Mouse (Mus musculus) neural tube, embryonic 15.5 days (tissue): Measurements from ENCODE around the gene Bcas1. TPM values are rescaled to one million over a fixed set of nuclear protein-coding genes. Genes with fewer than 3 reads are reported as not detected.

ENCODE experiments used
- ATAC-seq: fragments of 200-750 bp; cut with Nextera tagmentation; 2 replicates; pipeline ENCODE4 v1.8.0; 2017; ENCODE audit warnings: mild to moderate bottlenecking, moderate TSS enrichment, moderate library complexity; ENCODE audit not compliant: low FRiP score
- H3K27ac ChIP-seq: fragments of 300-500 bp; sonication (generic); replicated peaks from 2 replicates; pipeline ENCODE4 v1.5.1; 2015; ENCODE audit warnings: mild to moderate bottlenecking, inconsistent platforms
- H3K27me3 ChIP-seq: fragments of 300-500 bp; sonication (generic); replicated peaks from 2 replicates; pipeline ENCODE4 v1.6.1; 2015; ENCODE audit warnings: inconsistent platforms
- H3K36me3 ChIP-seq: fragments of 300-500 bp; sonication (generic); 2 replicates; pipeline ENCODE4 v1.6.1; 2015; ENCODE audit warnings: inconsistent platforms
- H3K4me1 ChIP-seq: fragments of 300-500 bp; sonication (generic); 2 replicates; pipeline ENCODE4 v1.6.1; 2015; ENCODE audit warnings: inconsistent platforms
- H3K4me2 ChIP-seq: fragments of 300-500 bp; sonication (generic); 2 replicates; pipeline ENCODE4 v1.6.1; 2015; ENCODE audit warnings: inconsistent platforms, mild to moderate bottlenecking, moderate library complexity
- H3K4me3 ChIP-seq: fragments of 300-500 bp; sonication (generic); replicated peaks from 2 replicates; pipeline ENCODE4 v1.5.1; 2015; ENCODE audit warnings: mild to moderate bottlenecking, inconsistent platforms
- H3K9ac ChIP-seq: fragments of 300-500 bp; sonication (generic); replicated peaks from 2 replicates; pipeline ENCODE4 v1.6.1; 2015; ENCODE audit warnings: mild to moderate bottlenecking, inconsistent platforms
- H3K9me3 ChIP-seq: fragments of 300-500 bp; sonication (generic); replicated peaks from 2 replicates; pipeline ENCODE4 v1.6.1; 2016; ENCODE audit warnings: inconsistent platforms
- WGBS: fragments of 180-500 bp; shearing (Covaris S2); methylation state at CpG from one replicate; pipeline ENCODE4 v1.1.7; 2015; ENCODE audit warnings: mixed read lengths; 5-methylcytosine and 5-hydroxymethylcytosine counted together
- polyA plus RNA-seq: library from polyadenylated mRNA; unstranded; fragments of >200 nt; fragmentation: Nextera tagmentation; extraction: Ambion mirVana; gene quantifications from 2 replicates; pipeline ENCODE4 v1.2.1, GENCODE M21; 2015

The Bcas1 gene
- polyA plus RNA-seq, 1 experiment from 2014 or later, result 10.6 TPM

DNA sequence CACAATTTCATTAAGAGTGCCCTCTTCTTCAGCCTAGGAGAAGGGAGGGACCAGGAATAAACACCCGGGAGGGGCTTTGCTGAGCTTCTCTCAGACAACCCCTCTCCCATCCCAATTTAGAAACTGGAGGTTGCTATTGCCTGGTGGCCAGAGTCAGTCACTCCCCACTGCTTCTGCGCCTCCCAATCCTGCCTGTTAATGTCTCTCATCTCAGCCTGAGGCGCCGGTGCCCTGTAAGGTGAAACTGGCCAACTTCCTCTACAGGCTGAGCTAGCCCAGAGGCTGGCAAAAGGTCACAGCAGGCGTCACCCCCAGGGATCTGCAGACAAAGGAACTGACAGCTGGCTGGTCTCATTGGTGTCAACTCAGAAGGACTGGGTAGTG lies 82.2 kb downstream of the Bcas1 start:
- Histone ChIP-seq H3K27me3 (0 out of 2 replicates have a peak, but pooled peaks cover 3% of the 10 kb centered on the region), H3K36me3 (no peaks in the 10 kb centered on the region), H3K9me3 (no peaks in the 10 kb centered on the region), H3K4me2 (no peak overlapping the region), H3K9ac (no peak overlapping the region), H3K27ac (peak overlapping the region; percentile 51; the same call in 1 of the 2 replicates), H3K4me3 (no peak overlapping the region), H3K4me1 (peaks cover 35% of the 10 kb centered on the region)
- no peak for ATAC-seq
- WGBS, result 10% methylated on average over 5 of the region's 5 CpGs

DNA sequence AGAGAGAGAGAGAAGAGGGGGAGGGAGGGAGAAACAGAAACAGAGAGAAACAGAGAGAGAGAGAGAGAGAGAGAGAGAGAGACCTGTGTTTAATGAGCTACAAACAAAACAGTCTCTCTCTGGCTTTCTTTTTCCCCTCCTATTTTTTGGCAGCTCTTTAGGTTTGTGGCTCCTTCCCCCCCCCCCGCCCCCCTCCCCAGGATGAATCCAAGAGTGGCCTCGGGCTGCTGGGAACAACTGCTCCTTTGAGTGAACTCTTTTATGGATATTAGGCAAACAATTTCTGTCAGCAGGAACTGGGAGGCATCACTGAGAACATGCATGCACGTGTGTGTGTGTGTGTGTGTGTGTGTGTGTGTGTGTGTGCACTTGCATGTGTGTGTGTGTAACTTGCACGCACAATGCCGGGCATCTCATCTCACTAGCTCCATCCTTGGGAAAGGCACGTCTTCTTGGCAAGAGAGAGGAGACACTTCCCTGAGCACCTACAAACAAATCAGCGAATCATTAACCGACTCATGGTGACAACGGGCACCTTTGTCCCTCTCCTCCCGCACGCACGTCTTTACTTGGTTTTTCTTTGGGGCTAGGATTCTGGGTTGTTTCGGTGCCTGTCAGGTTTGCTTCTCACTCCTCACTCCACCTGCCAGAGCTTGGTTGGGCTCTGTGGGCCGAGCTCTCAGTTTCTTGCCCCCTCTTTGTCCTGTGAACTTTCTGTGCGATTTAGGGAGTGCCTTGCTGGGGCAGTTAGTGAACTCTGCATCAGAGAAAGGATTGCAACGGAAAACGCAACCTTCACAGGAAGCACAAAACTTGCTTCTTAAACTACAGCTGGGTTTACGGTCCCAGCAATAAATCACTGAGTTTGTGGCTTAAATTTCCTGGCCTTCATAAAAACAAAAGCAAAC lies 82.9 kb downstream of the Bcas1 start:
- Histone ChIP-seq H3K4me3 (no peak overlapping the region), H3K27ac (peak overlapping the region; percentile 51), H3K36me3 (no peaks in the 10 kb centered on the region), H3K9ac (no peak overlapping the region), H3K4me1 (peaks cover 35% of the 10 kb centered on the region), H3K4me2 (no peak overlapping the region), H3K9me3 (no peaks in the 10 kb centered on the region), H3K27me3 (0 out of 2 replicates have a peak, but pooled peaks cover 3% of the 10 kb centered on the region)
- ATAC-seq, result no peak
- WGBS, result 15% methylated on average over 18 of the region's 18 CpGs

DNA sequence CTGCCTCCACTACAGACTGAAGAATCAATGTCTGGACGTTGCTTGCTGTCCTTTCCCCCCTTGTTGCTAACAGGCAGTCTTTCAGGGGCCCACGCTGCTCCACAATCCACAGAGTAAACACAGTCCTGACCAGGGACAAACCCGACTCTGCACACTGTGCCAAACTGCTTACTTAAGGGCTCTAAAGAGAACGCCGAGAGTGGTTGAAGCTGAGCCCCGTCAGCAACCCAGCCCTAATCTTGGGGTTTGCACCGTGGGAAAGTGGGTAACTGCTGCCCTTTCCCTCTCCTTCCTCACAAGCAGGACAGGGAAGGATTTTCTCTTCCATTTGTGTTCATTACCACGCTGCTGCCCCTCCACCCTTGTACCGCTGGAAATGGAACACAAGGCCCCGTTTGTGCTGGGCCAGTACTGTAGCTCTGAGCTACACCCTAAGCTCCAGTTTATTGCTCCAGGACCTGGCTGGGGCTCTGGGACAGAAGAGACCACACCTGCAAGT lies 83.8 kb downstream of the Bcas1 start:
- no peak overlapping the region for H3K9ac ChIP-seq
- 0 out of 2 replicates have a peak, but pooled peaks cover 3% of the 10 kb centered on the region for H3K27me3 ChIP-seq
- peaks cover 35% of the 10 kb centered on the region for H3K4me1 ChIP-seq
- no peaks in the 10 kb centered on the region for H3K36me3 ChIP-seq
- H3K4me2 ChIP-seq, result peak overlapping the region; percentile 5; the same call in 1 of the 2 replicates
- 46% methylated on average over 10 of the region's 10 CpGs for WGBS
- H3K27ac ChIP-seq, result peak overlapping the region; percentile 66
- ATAC-seq, result peak; percentile 53
- no peaks in the 10 kb centered on the region for H3K9me3 ChIP-seq
- H3K4me3 ChIP-seq, result no peak overlapping the region

DNA sequence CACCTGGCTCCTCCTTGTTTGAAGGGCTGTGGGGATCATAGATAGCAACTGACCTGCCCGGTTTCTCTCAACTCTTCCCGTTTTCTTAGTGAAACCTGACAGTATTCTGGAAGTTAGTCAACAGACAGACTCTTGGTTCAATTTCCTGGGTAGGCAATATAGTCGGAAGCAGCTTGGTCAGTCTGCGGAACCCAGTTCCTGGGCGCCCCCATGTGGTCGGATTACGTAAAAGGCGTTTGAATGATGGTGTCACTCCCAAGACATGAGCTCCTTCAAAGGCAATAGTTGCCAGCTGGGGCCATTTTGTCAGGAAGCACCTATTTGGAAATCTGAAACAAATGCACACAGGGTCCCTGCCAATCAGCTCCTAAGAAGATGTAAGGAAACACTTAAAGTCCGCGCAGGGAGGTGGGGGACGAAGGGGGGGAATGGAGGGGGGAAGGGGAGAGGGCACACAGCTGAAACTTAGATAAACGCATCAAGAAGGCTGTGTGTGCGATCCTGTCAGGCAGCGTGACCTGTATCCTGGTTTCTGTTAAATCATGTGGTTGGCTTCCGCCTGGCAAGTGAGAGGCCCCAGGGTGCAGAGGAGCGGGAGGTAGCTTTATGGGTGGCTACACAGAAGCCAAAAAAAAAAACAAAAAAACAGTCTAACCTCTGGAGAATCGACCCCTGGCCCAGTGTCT lies 84.4 kb downstream of the Bcas1 start:
- H3K27ac ChIP-seq, result peak overlapping the region; percentile 66
- H3K9ac ChIP-seq, result no peak overlapping the region
- no peaks in the 10 kb centered on the region for H3K9me3 ChIP-seq
- peaks cover 35% of the 10 kb centered on the region for H3K4me1 ChIP-seq
- H3K4me2 ChIP-seq, result no peak overlapping the region
- no peaks in the 10 kb centered on the region for H3K36me3 ChIP-seq
- ATAC-seq, result no peak
- 44% methylated on average over 17 of the region's 17 CpGs for whole genome bisulfite sequencing
- no peak overlapping the region for H3K4me3 ChIP-seq
- H3K27me3 ChIP-seq, result 0 out of 2 replicates have a peak, but pooled peaks cover 3% of the 10 kb centered on the region

DNA sequence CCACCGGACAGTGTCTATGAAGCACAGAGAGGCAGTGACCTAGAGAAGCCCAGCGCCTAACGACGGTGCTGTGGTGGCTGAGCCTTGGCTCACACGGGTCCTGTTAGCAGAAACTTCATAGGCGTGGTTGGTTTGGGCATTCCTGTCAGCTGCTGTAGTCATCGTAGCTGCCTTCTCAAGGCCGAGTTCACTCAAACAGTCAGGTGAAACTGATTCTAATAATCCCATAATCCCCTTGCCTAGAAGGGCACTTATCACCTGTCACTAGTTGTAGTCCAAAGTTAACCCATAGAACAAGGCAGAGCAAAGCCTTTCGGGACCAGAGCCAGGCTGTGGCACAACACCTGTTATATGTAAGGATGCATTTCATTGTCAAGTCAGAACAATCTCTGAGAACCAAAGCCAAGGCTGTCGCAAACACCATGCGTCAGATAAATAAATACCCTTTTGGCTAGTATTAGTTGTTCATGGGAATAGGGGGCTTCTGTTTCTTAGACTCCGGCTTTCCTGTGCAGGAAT lies 85.3 kb downstream of the Bcas1 start:
- Histone ChIP-seq H3K4me3 (no peak overlapping the region), H3K9me3 (no peaks in the 10 kb centered on the region), H3K27ac (no peak overlapping the region), H3K4me1 (peaks cover 31% of the 10 kb centered on the region), H3K9ac (no peak overlapping the region), H3K4me2 (no peak overlapping the region), H3K27me3 (0 out of 2 replicates have a peak, but pooled peaks cover 3% of the 10 kb centered on the region), H3K36me3 (no peaks in the 10 kb centered on the region)
- ATAC-seq, result no peak
- 84% methylated on average over 12 of the region's 12 CpGs for WGBS

DNA sequence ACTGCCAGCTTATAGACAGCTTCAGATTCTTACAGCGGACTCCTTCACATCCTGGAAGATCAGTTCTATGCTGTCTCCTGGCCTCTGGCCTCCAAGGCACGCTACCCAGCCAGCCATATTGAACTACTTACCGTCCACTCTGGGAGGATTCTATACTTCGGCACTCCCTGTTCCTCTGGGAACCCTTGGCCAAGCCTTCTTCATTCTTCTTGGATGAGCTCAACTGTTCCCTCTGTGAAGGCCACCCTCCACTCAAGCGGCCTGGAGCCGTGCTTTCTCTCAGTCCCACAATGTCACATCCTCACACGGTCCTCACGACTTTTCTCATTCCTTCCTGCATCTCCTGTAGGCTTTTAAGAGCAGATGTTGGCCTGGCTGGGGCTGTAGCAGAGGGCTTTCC lies 86.5 kb downstream of the Bcas1 start:
- Histone ChIP-seq H3K4me1 (peaks cover 24% of the 10 kb centered on the region), H3K4me2 (no peak overlapping the region), H3K4me3 (no peak overlapping the region), H3K9me3 (no peaks in the 10 kb centered on the region), H3K9ac (no peak overlapping the region), H3K27ac (no peak overlapping the region), H3K27me3 (0 out of 2 replicates have a peak, but pooled peaks cover 3% of the 10 kb centered on the region), H3K36me3 (no peaks in the 10 kb centered on the region)
- no peak for ATAC-seq
- 83% methylated on average over 8 of the region's 8 CpGs for WGBS

DNA sequence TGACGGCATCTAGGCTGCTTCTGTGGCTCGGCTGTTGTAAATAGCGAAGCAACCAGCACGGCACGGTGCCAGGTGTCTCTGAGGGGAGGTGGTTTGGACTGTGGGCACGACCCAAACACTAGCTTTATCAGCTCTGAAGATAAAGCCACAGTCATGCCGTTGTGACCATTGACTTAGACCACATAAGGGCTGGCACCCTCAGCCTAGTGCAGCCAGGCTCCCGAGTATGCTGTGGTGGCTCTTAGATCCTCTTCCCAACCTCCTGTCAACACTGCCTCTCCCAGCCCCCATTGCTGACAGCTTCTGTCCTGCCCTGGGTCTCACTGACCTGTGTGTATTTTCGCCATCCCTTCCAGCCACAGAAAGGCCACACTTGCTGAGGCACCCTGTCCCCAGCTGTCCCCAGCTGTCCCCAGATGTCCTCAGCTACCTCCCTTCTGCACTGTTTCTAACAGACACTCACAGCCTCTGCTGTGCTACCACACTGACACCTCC lies 91.3 kb downstream of the Bcas1 start:
- Histone ChIP-seq H3K9ac (no peak overlapping the region), H3K27ac (no peak overlapping the region), H3K4me1 (no peaks in the 10 kb centered on the region), H3K4me3 (no peak overlapping the region), H3K36me3 (no peaks in the 10 kb centered on the region), H3K27me3 (no peaks in the 10 kb centered on the region), H3K4me2 (no peak overlapping the region), H3K9me3 (no peaks in the 10 kb centered on the region)
- 76% methylated on average over 9 of the region's 9 CpGs for WGBS
- no peak for ATAC-seq

DNA sequence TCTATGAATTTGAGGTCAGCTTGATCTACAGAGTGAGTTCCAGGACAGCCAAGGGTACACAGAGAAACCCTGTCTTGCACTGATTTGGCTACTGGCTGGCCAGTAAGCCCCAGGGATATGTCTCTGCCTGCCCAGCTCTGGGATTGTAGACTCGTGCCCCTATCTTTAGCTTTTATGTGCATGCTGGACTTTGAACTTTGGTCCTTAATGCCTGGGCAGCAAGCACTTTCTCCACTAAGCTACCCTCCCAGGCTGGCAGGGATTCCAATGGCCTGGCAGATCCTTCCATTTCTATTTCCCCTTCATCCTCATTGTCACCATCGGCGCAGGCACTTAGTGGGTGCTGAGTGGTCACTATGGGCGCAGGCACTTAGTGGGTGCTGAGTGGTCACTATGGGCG lies 92.5 kb downstream of the Bcas1 start:
- H3K36me3 ChIP-seq, result no peaks in the 10 kb centered on the region
- 96% methylated on average over 5 of the region's 5 CpGs for WGBS
- H3K4me2 ChIP-seq, result no peak overlapping the region
- no peaks in the 10 kb centered on the region for H3K4me1 ChIP-seq
- ATAC-seq, result no peak
- H3K27me3 ChIP-seq, result no peaks in the 10 kb centered on the region
- no peaks in the 10 kb centered on the region for H3K9me3 ChIP-seq
- H3K4me3 ChIP-seq, result no peak overlapping the region
- no peak overlapping the region for H3K27ac ChIP-seq
- no peak overlapping the region for H3K9ac ChIP-seq

DNA sequence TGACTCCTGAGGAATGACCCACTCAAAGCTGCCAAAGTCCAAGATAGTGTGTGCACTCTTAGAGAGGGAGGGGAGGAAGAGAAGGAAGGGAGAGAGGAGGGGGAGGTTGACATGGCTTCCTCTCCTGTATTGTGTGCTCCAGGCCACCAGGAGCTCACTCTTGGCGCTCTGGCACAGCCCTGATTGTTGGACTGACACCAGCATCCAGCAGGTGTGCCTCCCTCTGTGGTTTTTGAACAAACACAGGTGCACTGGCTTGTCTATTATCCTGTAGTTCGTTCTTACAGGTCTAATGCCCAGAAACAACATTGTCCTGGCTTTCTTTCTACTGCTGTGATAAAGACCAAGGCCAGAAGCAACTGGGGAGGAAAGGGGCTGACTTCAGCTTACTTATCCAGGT lies 95.8 kb downstream of the Bcas1 start:
- no peak for ATAC-seq
- Histone ChIP-seq H3K4me3 (no peak overlapping the region), H3K4me1 (no peaks in the 10 kb centered on the region), H3K27me3 (no peaks in the 10 kb centered on the region), H3K36me3 (no peaks in the 10 kb centered on the region), H3K4me2 (no peak overlapping the region), H3K27ac (no peak overlapping the region), H3K9ac (no peak overlapping the region), H3K9me3 (no peaks in the 10 kb centered on the region)
- 73% methylated on average over 2 of the region's 2 CpGs for WGBS

DNA sequence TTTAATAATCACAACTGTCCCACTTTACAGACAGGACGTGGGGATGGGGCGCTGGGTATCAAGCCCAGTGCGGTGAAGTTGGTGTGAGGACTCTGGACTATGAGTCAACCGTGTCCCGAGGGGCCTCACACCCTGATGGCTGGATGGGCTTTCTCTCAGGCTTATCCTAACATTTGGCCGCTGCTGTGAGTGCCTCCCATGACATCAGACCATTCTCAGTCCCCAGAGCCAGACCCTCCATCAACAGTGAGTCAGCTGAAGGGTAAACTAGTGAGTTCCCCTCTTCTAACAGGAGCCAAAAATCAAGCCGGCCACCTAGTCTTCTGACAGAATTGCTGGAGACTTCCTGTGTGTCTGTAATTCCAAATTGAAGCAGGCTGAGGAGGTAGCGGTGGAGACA lies 97.2 kb downstream of the Bcas1 start:
- Histone ChIP-seq H3K9ac (no peak overlapping the region), H3K4me3 (no peak overlapping the region), H3K4me2 (no peak overlapping the region), H3K27me3 (no peaks in the 10 kb centered on the region), H3K36me3 (no peaks in the 10 kb centered on the region), H3K9me3 (no peaks in the 10 kb centered on the region), H3K27ac (no peak overlapping the region), H3K4me1 (no peaks in the 10 kb centered on the region)
- ATAC-seq, result no peak
- 89% methylated on average over 8 of the region's 8 CpGs for WGBS

DNA sequence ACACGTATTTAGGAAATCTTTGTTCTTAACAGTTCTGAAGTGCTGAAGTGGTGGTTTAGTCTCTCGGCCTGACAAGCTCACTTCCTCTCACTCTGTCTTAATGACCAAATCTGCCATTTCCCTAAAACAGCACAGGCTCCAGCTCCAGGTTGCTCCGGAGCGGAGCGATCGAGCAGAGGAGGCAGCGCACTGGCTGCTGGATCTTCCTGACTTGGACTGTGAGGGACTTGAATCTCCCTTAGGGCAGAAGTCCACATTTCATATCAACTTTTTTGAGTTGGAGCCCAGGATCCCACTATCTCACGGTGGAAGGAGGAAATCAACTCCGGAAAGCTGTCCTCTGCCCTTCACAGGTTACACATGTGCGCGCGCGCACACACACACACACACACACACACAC lies 97.7 kb downstream of the Bcas1 start:
- Histone ChIP-seq H3K27ac (no peak overlapping the region), H3K36me3 (no peaks in the 10 kb centered on the region)

More for the DNA sequence above, 97.7 kb downstream of the Bcas1 start:
- Histone ChIP-seq H3K9ac (no peak overlapping the region), H3K4me2 (no peak overlapping the region), H3K4me3 (no peak overlapping the region), H3K9me3 (no peaks in the 10 kb centered on the region), H3K4me1 (no peaks in the 10 kb centered on the region), H3K27me3 (no peaks in the 10 kb centered on the region)
- 90% methylated on average over 13 of the region's 13 CpGs for WGBS
- no peak for ATAC-seq
